Mouse (Mus musculus) gastrocnemius, adult 2 months (tissue): ENCODE data around the gene Evc2. TPM values are rescaled to one million over a fixed set of nuclear protein-coding genes. Genes with fewer than 3 reads are reported as not detected.
A peak's percentile ranks its signal among the peaks of the same experiment; 100 is the strongest.

Experiments used
- DNase-seq: peaks from one replicate; pipeline ENCODE4 v3.0.0; 2022
- H3K27ac ChIP-seq: fragments of 200-600 bp; 2 replicates; pipeline ENCODE4 v1.8.1; 2022; ENCODE audit warnings: mild to moderate bottlenecking
- H3K4me3 ChIP-seq: fragments of 200-600 bp; 2 replicates; pipeline ENCODE4 v1.8.1; 2022; ENCODE audit warnings: mild to moderate bottlenecking, moderate library complexity
- CTCF ChIP-seq: fragments of 200-600 bp; IDR thresholded peaks from 2 replicates; pipeline ENCODE4 v1.8.1; 2022; ENCODE audit warnings: antibody characterized with exemption, mild to moderate bottlenecking, moderate library complexity
- intact Hi-C: fragments of 180-260 bp; cut with DNase I; formaldehyde crosslinking; loops from one replicate; pipeline ENCODE4 v1.15.1; 2025
- total RNA-seq, 2 experiments: library from RNA; stranded (reverse); gene quantifications; 2 replicates each; pipeline ENCODE4 v1.2.3; 2021

Evc2 gene
- total RNA-seq, 2 experiments from 2014 or later = 6.6 to 12.6 TPM

DNA sequence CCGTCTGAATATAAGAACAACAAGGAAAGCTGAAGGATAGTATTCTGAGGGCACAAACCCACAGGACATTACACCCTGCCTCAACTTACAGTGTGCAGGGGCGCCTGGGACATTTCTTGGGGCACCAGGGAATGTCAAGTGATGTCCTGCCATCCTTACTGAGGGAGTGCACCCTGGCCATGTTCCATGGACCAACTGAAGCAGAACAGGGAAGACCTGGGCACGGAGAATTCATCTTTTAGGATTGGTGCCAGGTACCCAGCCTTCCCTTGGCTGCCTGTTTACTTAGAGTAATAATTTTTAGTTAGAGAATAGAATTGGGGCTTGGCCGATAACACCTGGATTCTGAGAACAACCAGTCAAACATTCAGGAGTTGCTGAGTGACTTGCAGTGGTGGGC, 6.2 kb upstream of the Evc2 start:
- intact Hi-C loops = no loop called here
- Histone ChIP-seq H3K27ac (peak overlapping the region; percentile 85; the same call in 1 of the 2 replicates), H3K4me3 (no peak overlapping the region)
- TF ChIP-seq CTCF = no peak
- DNase-seq = no peak

DNA sequence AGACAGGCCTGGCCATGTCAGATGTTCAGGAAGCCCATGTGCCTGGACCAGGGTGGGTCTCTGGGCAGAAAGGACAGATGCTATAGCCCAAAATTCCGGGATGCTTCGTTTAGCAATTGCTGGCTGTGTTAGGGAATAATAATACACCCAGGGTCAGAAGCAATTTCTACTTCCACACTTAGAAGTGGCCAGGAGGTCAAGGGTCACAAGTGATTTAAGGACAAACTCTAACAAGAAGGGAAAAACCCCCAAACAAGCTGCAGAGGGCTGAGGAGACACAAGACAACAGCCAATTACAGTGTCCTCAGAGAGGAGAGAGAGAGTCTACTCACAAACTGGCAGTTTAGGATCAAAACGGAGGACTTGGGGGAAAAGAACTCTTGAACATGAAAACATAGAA, 3.2 kb upstream of the Evc2 start:
- Histone ChIP-seq H3K4me3 (no peak overlapping the region), H3K27ac (peak overlapping the region; percentile 54; the same call in 1 of the 2 replicates)
- no peak for TF ChIP-seq CTCF
- DNase-seq = no peak
- intact Hi-C loops = no loop called here

DNA sequence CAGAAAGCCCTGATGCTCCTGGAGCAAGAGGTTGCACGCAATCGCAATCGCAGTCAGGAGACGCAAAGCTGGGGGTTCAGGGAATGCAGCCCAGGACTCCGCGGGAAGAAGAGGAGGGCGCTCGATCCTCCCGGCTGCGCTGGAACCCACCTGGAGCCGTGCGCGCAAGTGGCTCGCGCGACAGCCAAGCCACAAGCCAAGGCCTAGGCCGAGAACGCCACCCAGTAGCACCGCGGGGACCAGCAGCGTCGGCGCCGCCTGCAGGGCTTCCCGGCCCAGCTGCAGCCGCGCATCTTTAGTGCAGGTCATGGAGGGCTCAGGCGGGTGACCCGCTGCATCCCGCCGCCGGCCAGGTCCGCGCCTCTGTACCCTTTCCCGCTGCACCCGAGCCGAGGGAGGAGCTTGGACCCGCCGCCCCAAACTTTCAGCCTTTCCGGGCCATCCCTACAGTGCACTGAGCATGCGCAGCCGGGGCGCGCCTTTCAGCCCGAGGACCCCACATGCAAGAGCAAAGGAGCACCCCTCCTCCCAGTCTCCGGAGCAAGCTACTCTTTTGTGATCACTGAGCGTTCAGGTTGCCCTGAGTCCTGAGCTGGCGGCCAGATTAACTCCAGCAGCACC, 1.7 kb upstream of the Evc2 start, which contains the start of gene Evc:
Gene Evc (minus strand): TSS at position 410 of the 621 bp plus-strand sequence.
- peak; percentile 86 for DNase-seq
- peak within 1 kb of the TSS; percentile 86 for H3K27ac ChIP-seq
- intact Hi-C loops = no loop called here
- TF ChIP-seq CTCF = no peak
- H3K4me3 ChIP-seq = peak within 1 kb of the TSS; percentile 81

DNA sequence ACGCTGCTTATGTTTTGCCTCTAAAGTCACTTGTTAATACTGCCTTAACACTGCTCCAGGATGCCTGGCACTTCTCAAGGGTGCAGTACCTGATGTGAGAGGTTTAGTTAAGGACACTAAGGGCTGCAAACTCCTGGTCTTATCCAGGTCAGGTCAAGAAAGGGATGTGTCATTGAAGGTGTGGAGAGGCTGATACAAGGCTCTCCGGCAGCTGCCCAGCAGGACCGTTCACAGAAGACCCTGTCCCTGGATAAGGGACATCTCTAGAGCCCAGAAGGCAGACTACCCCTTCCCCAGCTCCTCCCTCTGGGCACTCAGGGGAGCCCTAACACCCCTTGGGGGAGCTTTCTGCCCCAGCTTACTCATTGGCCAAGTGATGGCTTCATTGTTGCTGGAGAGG, 603 bp upstream of the Evc2 start:
- H3K4me3 ChIP-seq = peak overlapping the region; percentile 81
- intact Hi-C loops = no loop called here
- H3K27ac ChIP-seq = peak overlapping the region; percentile 86
- no peak for TF ChIP-seq CTCF
- no peak for DNase-seq

DNA sequence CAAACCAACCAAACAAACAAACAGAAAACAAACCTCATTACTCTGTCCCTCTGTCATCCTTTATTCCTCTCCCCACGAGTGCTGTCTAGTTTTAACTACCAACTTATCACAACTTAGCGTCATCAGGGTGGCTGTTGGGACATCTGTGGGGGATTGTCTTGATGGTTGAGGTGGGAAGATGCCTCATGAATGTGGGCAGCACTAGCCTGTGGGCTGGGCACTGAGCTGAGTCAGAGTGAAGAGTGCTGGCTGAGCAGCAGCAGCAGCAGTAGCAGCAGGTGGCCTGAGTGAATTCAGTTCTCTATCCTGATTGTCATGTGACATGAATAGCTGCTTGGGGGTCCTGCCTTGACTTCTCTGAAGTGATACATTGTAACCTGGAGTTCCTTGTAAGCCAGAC, 5.7 kb downstream of the Evc2 start:
- no peak for TF ChIP-seq CTCF
- intact Hi-C loops = no loop called here

DNA sequence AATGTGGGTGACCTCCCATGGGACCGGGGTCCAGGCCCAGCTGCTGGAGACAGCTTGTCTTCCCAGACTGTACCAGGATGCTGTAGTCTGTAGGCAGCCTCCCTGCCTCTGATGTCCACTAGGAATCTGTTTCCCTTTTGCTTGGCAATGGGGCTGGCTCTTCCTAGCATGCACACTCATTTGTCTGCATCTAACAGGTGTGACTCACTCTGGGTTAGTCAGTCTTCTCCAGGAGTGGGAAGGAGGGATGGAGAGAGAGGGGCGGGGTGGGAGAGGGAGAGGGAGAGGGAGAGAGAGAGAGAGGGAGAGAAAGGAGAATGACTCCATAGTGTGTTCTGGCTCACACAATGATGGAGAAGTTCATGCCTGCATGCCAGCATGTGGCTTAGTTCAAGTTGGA, 13.5 kb downstream of the Evc2 start:
- DNase-seq = no peak
- intact Hi-C loops = no loop called here
- TF ChIP-seq CTCF = no peak

More for the DNA sequence above, 5.7 kb downstream of the Evc2 start:
- H3K27ac ChIP-seq = no peak overlapping the region
- H3K4me3 ChIP-seq = no peak overlapping the region
- no peak for DNase-seq

DNA sequence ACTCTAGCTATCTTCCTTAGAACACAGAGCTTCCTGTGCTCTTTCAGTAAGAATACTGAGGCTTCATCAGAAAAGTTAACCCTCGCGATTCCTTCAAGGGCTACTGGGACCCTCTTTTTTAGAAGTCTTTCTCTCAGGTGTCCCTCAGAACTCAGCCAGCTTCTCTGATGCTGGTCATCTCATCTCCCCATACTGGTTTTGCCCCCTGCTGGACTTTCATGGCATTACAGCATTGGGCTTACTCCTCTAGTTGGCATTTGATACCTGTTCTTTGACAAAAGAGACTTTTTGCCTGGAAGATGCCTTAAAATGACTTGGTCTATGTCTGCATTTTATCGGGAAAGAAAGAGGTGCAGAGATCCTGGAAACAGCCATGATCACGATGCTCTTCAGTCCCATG, 16.1 kb downstream of the Evc2 start:
- Histone ChIP-seq H3K27ac (no peak overlapping the region), H3K4me3 (no peak overlapping the region)
- peak; percentile 88 for TF ChIP-seq CTCF
- peak; percentile 78 for DNase-seq
- intact Hi-C loops = loop anchor here (1.0 kb wide), 1 partner anchor 56 kb away; no protein-coding TSS in a partner anchor

More for the DNA sequence above, 13.5 kb downstream of the Evc2 start:
- Histone ChIP-seq H3K4me3 (no peak overlapping the region), H3K27ac (no peak overlapping the region)

DNA sequence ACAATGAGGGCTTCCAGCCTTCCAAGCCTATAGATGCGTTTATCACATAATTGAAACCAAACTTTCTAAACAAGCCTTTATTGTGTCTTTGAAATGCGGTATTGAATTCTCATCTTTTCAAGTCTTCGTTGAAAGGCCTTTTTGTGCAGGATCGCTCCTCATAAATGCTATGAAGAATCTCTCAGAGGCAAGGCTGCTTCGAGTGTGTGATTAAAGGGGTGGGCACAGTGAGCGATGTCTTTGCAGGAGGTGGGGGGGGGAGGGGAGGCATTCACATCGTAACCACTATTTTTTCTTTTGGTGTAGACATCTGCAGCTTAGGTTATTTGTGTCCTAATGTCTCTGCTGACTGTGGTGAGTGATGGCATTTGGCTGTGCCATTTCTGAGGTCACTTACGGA, 17.7 kb downstream of the Evc2 start:
- intact Hi-C loops = no loop called here
- TF ChIP-seq CTCF = no peak
- DNase-seq = no peak
- H3K27ac ChIP-seq = no peak overlapping the region
- no peak overlapping the region for H3K4me3 ChIP-seq

DNA sequence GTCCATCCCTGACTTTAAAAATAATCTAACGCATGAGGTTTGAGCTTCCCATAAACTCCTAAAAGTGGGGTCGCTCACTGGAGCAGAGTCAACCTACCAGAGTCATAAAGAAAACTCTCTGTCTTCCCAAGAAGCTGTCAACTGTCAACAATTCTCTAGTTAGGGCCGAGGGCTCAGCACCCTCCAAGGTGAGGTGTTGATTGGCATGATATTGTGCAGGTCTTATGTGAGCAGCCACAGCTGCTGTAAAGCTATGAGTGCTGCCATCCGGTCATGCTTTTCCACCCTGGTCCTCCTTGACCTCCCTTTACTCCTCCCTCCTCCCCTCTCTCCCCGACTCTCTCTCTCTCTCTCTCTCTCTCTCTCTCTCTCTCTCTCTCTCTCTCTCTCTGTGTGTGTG, 24.3 kb downstream of the Evc2 start:
- TF ChIP-seq CTCF = no peak
- no peak for DNase-seq
- Histone ChIP-seq H3K27ac (no peak overlapping the region), H3K4me3 (no peak overlapping the region)
- intact Hi-C loops = no loop called here

DNA sequence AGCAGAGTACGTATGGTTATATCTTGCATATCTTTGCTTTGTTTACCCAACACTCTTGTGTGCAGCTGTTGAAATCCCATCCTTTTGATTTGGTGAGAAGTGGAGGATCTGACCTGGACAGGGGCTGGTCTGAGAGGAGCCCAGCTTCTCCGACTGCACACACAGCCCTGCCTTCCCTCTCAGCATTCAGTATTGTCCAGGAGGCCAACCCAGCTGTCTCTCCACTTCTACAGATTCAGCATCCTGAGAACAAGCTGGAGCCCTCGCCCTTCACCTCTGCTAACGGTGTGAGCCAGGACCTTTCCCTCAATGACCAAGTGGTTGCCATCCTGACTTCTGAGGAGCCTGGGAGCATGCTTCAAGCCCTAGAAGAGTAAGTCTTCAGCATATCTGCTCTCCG, 25.0 kb downstream of the Evc2 start:
- TF ChIP-seq CTCF = no peak
- DNase-seq = no peak
- H3K27ac ChIP-seq = no peak overlapping the region
- intact Hi-C loops = no loop called here
- H3K4me3 ChIP-seq = no peak overlapping the region

DNA sequence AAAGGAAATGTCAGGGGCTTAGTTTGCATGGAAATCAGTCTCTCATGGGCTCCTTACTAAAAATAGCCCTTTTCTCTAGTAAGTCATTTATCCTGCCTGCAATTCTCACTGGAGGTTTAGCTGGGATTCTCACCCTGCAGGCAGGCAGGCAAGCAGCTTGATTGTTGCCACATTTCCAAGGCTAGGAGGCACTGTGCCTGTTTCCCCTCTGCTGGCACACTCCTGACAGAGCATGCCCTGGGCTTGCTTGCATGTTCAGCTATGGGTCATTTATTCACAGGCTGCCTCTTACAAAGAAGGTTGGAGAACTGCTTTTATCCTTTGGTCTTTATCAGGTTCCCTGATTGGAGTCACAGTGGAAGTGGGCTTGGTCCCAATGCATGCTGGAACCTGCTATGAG, 27.5 kb downstream of the Evc2 start:
- no peak for TF ChIP-seq CTCF

DNA sequence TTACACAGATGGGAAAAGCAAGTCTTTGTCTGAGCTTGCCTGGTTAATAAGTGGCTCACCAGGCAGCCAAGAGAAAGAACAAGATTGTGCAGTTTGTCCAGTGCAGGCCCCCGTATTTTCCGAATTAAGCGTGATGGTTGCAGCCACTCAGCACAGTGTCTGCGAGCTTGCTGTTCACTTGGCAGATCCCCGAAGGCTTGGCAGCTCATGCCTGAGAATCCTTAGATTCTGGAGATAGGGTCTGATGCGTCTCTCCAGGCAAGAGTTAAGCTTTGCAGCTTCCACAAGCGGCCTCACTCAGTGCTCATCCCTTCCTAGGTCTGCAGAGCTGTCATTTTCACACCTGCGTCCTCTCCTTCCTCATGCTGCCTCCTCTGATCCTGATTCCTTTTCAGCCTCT, 30.5 kb downstream of the Evc2 start:
- no peak overlapping the region for H3K27ac ChIP-seq
- intact Hi-C loops = no loop called here
- no peak for TF ChIP-seq CTCF
- H3K4me3 ChIP-seq = no peak overlapping the region
- DNase-seq = no peak

More for the DNA sequence above, 27.5 kb downstream of the Evc2 start:
- no peak overlapping the region for H3K27ac ChIP-seq
- DNase-seq = no peak
- H3K4me3 ChIP-seq = no peak overlapping the region
- intact Hi-C loops = no loop called here

DNA sequence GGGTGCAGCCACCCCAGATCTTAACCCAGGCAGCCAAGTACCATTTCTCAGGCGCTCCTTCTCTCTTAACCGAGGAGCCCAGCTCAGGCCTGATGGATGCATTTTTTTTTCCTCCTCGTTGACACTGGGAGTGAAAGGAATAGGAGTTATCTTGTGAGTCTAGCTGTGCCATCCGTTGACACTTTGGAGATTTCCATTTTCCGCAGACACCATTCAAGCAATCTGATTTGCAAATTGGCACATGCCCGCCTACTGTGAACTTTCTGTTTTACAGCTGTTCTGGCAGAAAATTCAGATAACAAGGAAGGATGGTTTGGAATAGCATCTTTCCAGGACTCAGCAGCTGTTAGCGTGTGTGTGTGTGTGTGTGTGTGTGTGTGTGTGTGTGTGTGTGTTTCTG, 39.1 kb downstream of the Evc2 start:
- no peak overlapping the region for H3K27ac ChIP-seq
- DNase-seq = no peak
- H3K4me3 ChIP-seq = no peak overlapping the region
- intact Hi-C loops = no loop called here
- TF ChIP-seq CTCF = no peak

DNA sequence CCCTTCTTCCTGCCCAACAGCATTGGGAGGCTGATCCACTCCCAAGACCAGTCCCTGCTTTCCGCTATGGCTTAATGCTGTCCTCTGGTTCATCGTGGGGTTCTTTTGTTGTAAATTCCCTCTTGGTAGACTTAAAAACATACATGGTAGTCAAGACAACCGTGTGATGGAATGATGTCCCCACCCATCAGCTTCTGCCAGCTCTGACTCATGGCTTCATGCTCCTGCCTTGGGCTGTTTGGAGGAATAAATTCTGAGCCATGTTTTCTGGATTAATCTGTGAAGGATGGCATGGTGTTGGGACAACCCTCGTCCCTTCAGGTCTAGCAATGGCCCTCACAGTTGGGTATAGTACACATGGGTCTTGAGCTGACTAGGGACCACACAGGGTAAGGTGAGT, 42.3 kb downstream of the Evc2 start:
- Histone ChIP-seq H3K27ac (peak overlapping the region; percentile 38), H3K4me3 (no peak overlapping the region)
- intact Hi-C loops = no loop called here
- peak; percentile 55 for DNase-seq
- no peak for TF ChIP-seq CTCF

DNA sequence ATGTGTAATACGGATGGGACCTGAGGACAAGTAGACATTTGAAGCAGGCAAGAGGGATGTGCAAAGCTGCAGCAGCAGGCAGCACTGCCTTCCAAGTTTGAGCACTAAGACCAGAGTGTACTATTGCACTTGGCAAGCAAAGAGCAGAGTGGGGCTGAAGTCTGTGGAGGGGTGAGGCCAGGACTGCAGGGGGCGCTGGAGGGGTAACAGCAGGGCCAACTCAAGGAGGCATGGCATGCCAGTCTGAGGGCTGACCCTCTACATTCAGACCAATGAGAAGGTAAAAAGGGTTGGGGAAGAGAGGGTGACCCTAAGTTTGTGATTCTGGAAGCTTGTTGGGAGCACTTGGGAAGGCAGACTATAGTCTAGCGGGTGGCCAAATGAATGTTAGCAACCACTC, 45.3 kb downstream of the Evc2 start:
- no peak overlapping the region for H3K4me3 ChIP-seq
- TF ChIP-seq CTCF = no peak
- no peak overlapping the region for H3K27ac ChIP-seq
- DNase-seq = no peak
- intact Hi-C loops = no loop called here
